Mouse (Mus musculus): ENCODE results near the gene Ets1. TPM values are rescaled to one million over a fixed set of nuclear protein-coding genes. Genes with fewer than 3 reads are reported as not detected.
A peak's percentile ranks its signal among the peaks of the same experiment; 100 is the strongest.

Gene Ets1
- polyA plus RNA-seq, 1 experiment from 2014 or later, result 68.4 TPM

- no peak overlapping the region for H3K27ac ChIP-seq
- peaks cover 23% of the 10 kb centered on the region for H3K4me1 ChIP-seq
- no peaks in the 10 kb centered on the region for H3K9me3 ChIP-seq (replicated peaks)
- WGBS, result 19% methylated on average over 9 of the region's 9 CpGs
- H3K36me3 ChIP-seq, result peaks cover 79% of the 10 kb centered on the region
- H3K9ac ChIP-seq, result no peak overlapping the region
- no peak overlapping the region for H3K4me3 ChIP-seq (replicated peaks)
- 0 out of 2 replicates have a peak, but pooled peaks have one; percentile 43 for ATAC-seq (replicated peaks; ENCODE audit: low FRiP score)
- H3K4me2 ChIP-seq, result no peak overlapping the region
- no peaks in the 10 kb centered on the region for H3K27me3 ChIP-seq
These were observed 95.8 kb downstream of the Ets1 start for GRCm38 (mm10) chr9:32731787-32732186.

GRCm38 (mm10) chr9:32735071-32735470 is 99.0 kb downstream of the Ets1 start:
- Histone ChIP-seq H3K4me1 (peaks cover 12% of the 10 kb centered on the region), H3K9ac (no peak overlapping the region), H3K27ac (no peak overlapping the region), H3K27me3 (no peaks in the 10 kb centered on the region), H3K36me3 (peaks cover 73% of the 10 kb centered on the region), H3K4me3 (replicated peaks) (no peak overlapping the region), H3K4me2 (no peak overlapping the region), H3K9me3 (replicated peaks) (no peaks in the 10 kb centered on the region)
- WGBS, result 88% methylated on average over 7 of the region's 7 CpGs
- ATAC-seq (replicated peaks; ENCODE audit: low FRiP score), result no peak

GRCm38 (mm10) chr9:32736051-32736450 is 100.0 kb downstream of the Ets1 start:
- H3K27ac ChIP-seq, result no peak overlapping the region
- H3K4me2 ChIP-seq, result no peak overlapping the region
- 91% methylated on average over 9 of the region's 9 CpGs for WGBS
- H3K4me1 ChIP-seq, result peaks cover 6% of the 10 kb centered on the region
- no peak for ATAC-seq (replicated peaks; ENCODE audit: low FRiP score)
- no peaks in the 10 kb centered on the region for H3K9me3 ChIP-seq (replicated peaks)
- H3K27me3 ChIP-seq, result no peaks in the 10 kb centered on the region
- H3K4me3 ChIP-seq (replicated peaks), result no peak overlapping the region
- H3K9ac ChIP-seq, result no peak overlapping the region
- H3K36me3 ChIP-seq, result peaks cover 80% of the 10 kb centered on the region

- WGBS, result 94% methylated on average over 4 of the region's 4 CpGs
- Histone ChIP-seq H3K4me3 (replicated peaks) (no peak overlapping the region), H3K9me3 (replicated peaks) (no peaks in the 10 kb centered on the region), H3K27ac (no peak overlapping the region), H3K27me3 (no peaks in the 10 kb centered on the region), H3K4me1 (peaks cover 36% of the 10 kb centered on the region), H3K4me2 (no peak overlapping the region), H3K36me3 (peaks cover 73% of the 10 kb centered on the region), H3K9ac (no peak overlapping the region)
- no peak for ATAC-seq (replicated peaks; ENCODE audit: low FRiP score)
These were observed 104.0 kb downstream of the Ets1 start for GRCm38 (mm10) chr9:32739988-32740387.

GRCm38 (mm10) chr9:32740751-32741387 is 104.8 kb downstream of the Ets1 start:
- H3K9ac ChIP-seq, result no peak overlapping the region
- peaks cover 64% of the 10 kb centered on the region for H3K36me3 ChIP-seq
- H3K4me1 ChIP-seq, result peaks cover 43% of the 10 kb centered on the region
- H3K9me3 ChIP-seq (replicated peaks), result no peaks in the 10 kb centered on the region
- ATAC-seq (replicated peaks; ENCODE audit: low FRiP score), result no peak
- H3K4me3 ChIP-seq (replicated peaks), result no peak overlapping the region
- 77% methylated on average over 12 of the region's 12 CpGs for WGBS
- H3K4me2 ChIP-seq, result no peak overlapping the region
- H3K27ac ChIP-seq, result peak overlapping the region; percentile 24; the same call in 1 of the 2 replicates
- no peaks in the 10 kb centered on the region for H3K27me3 ChIP-seq

- H3K9ac ChIP-seq, result no peak overlapping the region
- peaks cover 48% of the 10 kb centered on the region for H3K4me1 ChIP-seq
- WGBS, result 82% methylated on average over 2 of the region's 2 CpGs
- no peak for ATAC-seq (replicated peaks; ENCODE audit: low FRiP score)
- H3K27ac ChIP-seq, result 0 out of 2 replicates have a peak overlapping the region, but pooled peaks have one; percentile 34
- H3K27me3 ChIP-seq, result no peaks in the 10 kb centered on the region
- H3K36me3 ChIP-seq, result peaks cover 56% of the 10 kb centered on the region
- no peak overlapping the region for H3K4me3 ChIP-seq (replicated peaks)
- no peaks in the 10 kb centered on the region for H3K9me3 ChIP-seq (replicated peaks)
- no peak overlapping the region for H3K4me2 ChIP-seq
These were observed 105.7 kb downstream of the Ets1 start for GRCm38 (mm10) chr9:32741681-32742080.

GRCm38 (mm10) chr9:32743157-32743556 is 107.1 kb downstream of the Ets1 start:
- Histone ChIP-seq H3K9me3 (replicated peaks) (no peaks in the 10 kb centered on the region), H3K36me3 (peaks cover 43% of the 10 kb centered on the region), H3K9ac (no peak overlapping the region), H3K27ac (peak overlapping the region; percentile 90), H3K4me3 (replicated peaks) (no peak overlapping the region), H3K4me2 (peak overlapping the region; percentile 37; the same call in 1 of the 2 replicates), H3K4me1 (peaks cover 48% of the 10 kb centered on the region), H3K27me3 (no peaks in the 10 kb centered on the region)
- WGBS, result 39% methylated on average over 8 of the region's 8 CpGs
- peak; percentile 81 for ATAC-seq (replicated peaks; ENCODE audit: low FRiP score)

GRCm38 (mm10) chr9:32743642-32744161 is 107.7 kb downstream of the Ets1 start:
- 0 out of 2 replicates have a peak, but pooled peaks have one; percentile 19 for ATAC-seq (replicated peaks; ENCODE audit: low FRiP score)
- H3K4me1 ChIP-seq, result peaks cover 48% of the 10 kb centered on the region
- peaks cover 43% of the 10 kb centered on the region for H3K36me3 ChIP-seq
- no peak overlapping the region for H3K4me3 ChIP-seq (replicated peaks)
- WGBS, result 75% methylated on average over 9 of the region's 9 CpGs
- peak overlapping the region; percentile 90 for H3K27ac ChIP-seq
- H3K4me2 ChIP-seq, result no peak overlapping the region; the same call in 1 of the 2 replicates
- H3K9me3 ChIP-seq (replicated peaks), result no peaks in the 10 kb centered on the region
- H3K27me3 ChIP-seq, result no peaks in the 10 kb centered on the region
- no peak overlapping the region for H3K9ac ChIP-seq

- Histone ChIP-seq H3K9me3 (replicated peaks) (no peaks in the 10 kb centered on the region), H3K9ac (no peak overlapping the region), H3K4me2 (no peak overlapping the region), H3K4me1 (peaks cover 48% of the 10 kb centered on the region), H3K4me3 (replicated peaks) (no peak overlapping the region), H3K27ac (peak overlapping the region; percentile 90), H3K27me3 (no peaks in the 10 kb centered on the region), H3K36me3 (peaks cover 40% of the 10 kb centered on the region)
- WGBS, result 70% methylated on average over 9 of the region's 9 CpGs
- no peak for ATAC-seq (replicated peaks; ENCODE audit: low FRiP score)
These were observed 108.3 kb downstream of the Ets1 start for GRCm38 (mm10) chr9:32744288-32744687.

- 0 out of 2 replicates have a peak overlapping the region, but pooled peaks have one; percentile 72 for H3K27ac ChIP-seq
These were observed 109.2 kb downstream of the Ets1 start for GRCm38 (mm10) chr9:32745079-32745763.

GRCm38 (mm10) chr9:32745998-32746397 is 110.0 kb downstream of the Ets1 start:
- no peak overlapping the region for H3K4me2 ChIP-seq
- no peak overlapping the region for H3K9ac ChIP-seq
- H3K27me3 ChIP-seq, result no peaks in the 10 kb centered on the region
- H3K27ac ChIP-seq, result peak overlapping the region; percentile 72
- H3K9me3 ChIP-seq (replicated peaks), result no peaks in the 10 kb centered on the region
- peaks cover 48% of the 10 kb centered on the region for H3K4me1 ChIP-seq
- H3K36me3 ChIP-seq, result peaks cover 44% of the 10 kb centered on the region
- H3K4me3 ChIP-seq (replicated peaks), result no peak overlapping the region
- ATAC-seq (replicated peaks; ENCODE audit: low FRiP score), result peak; percentile 20; the same call in 1 of the 2 replicates
- WGBS, result 71% methylated on average over 8 of the region's 8 CpGs

More at GRCm38 (mm10) chr9:32745079-32745763, 109.2 kb downstream of the Ets1 start:
- WGBS, result 72% methylated on average over 12 of the region's 12 CpGs
- Histone ChIP-seq H3K4me1 (peaks cover 48% of the 10 kb centered on the region), H3K27me3 (no peaks in the 10 kb centered on the region), H3K4me2 (no peak overlapping the region), H3K36me3 (peaks cover 43% of the 10 kb centered on the region), H3K4me3 (replicated peaks) (no peak overlapping the region), H3K9ac (no peak overlapping the region), H3K9me3 (replicated peaks) (no peaks in the 10 kb centered on the region)
- no peak for ATAC-seq (replicated peaks; ENCODE audit: low FRiP score)

GRCm38 (mm10) chr9:32746615-32747014 is 110.6 kb downstream of the Ets1 start:
- no peak for ATAC-seq (replicated peaks; ENCODE audit: low FRiP score)
- H3K4me2 ChIP-seq, result no peak overlapping the region
- H3K9me3 ChIP-seq (replicated peaks), result no peaks in the 10 kb centered on the region
- H3K36me3 ChIP-seq, result peaks cover 44% of the 10 kb centered on the region
- no peak overlapping the region for H3K9ac ChIP-seq
- peak overlapping the region; percentile 72 for H3K27ac ChIP-seq
- H3K4me1 ChIP-seq, result peaks cover 46% of the 10 kb centered on the region
- WGBS, result 85% methylated on average over 6 of the region's 6 CpGs
- H3K4me3 ChIP-seq (replicated peaks), result no peak overlapping the region
- no peaks in the 10 kb centered on the region for H3K27me3 ChIP-seq
